Mouse (Mus musculus): ENCODE measurements around the gene Slc7a4. TPM values are rescaled to one million over a fixed set of nuclear protein-coding genes. Genes with fewer than 3 reads are reported as not detected.

Gene Slc7a4
- polyA plus RNA-seq, 1 experiment: not detected

DNA sequence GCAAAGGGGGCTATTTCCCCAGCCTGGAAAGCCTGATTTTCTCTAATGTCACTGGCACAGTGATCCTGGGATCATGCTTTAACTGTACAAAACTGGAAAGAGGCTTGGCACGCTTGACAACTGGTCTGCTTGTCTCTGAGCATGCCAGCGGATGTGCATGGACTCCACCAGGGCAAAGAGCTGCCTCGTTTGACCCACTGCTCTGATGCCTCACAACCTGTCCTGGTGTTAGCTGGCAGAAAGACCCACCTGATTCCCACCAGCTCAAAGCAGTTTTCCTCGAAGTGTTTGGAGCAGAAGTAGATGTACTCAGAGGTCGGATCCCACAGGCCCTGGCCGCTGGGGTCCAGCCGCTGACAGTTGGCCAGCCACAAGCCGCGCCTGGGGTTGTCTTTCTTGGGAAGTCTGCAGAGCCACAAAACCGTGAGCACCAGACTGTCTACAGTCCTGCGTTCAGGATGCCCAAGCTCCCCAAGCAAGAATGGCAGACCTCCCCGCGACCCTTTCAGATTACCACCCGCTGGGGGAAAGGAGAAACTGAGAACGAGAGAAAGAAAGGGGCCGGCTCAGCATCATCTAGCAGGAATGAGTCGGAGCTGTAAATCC lies 52.9 kb downstream of the Slc7a4 start:
- Histone ChIP-seq H3K9me3 (ENCODE audit: control insufficient read depth, low read length) (no peaks in the 10 kb centered on the region), H3K27me3 (ENCODE audit: control insufficient read depth) (no peaks in the 10 kb centered on the region), H3K4me1 (ENCODE audit: control insufficient read depth) (peaks cover 28% of the 10 kb centered on the region), H3K4me3 (replicated peaks) (peak overlapping the region; percentile 72), H3K36me3 (ENCODE audit: control insufficient read depth) (peaks cover 45% of the 10 kb centered on the region)
- no peak for TF ChIP-seq GATA1 (IDR thresholded peaks at IDR 0.05; ENCODE audit: low read length)
- TF ChIP-seq TAL1 (IDR thresholded peaks at IDR 0.05; ENCODE audit: low read length): no peak

- no peaks in the 10 kb centered on the region for H3K9me3 ChIP-seq (ENCODE audit: control insufficient read depth, low read length)
- no peak overlapping the region for H3K4me3 ChIP-seq (replicated peaks)
- TF ChIP-seq TAL1 (IDR thresholded peaks at IDR 0.05; ENCODE audit: low read length): no peak
- no peak for TF ChIP-seq GATA1 (IDR thresholded peaks at IDR 0.05; ENCODE audit: low read length)
- peaks cover 28% of the 10 kb centered on the region for H3K4me1 ChIP-seq (ENCODE audit: control insufficient read depth)
- no peaks in the 10 kb centered on the region for H3K27me3 ChIP-seq (ENCODE audit: control insufficient read depth)
- peaks cover 61% of the 10 kb centered on the region for H3K36me3 ChIP-seq (ENCODE audit: control insufficient read depth)
Observed at GRCm38 (mm10) chr16:17528276-17528675, 54.7 kb downstream of the Slc7a4 start.

GRCm38 (mm10) chr16:17527606-17528005 lies 55.4 kb downstream of the Slc7a4 start:
- peaks cover 28% of the 10 kb centered on the region for H3K4me1 ChIP-seq (ENCODE audit: control insufficient read depth)
- H3K4me3 ChIP-seq (replicated peaks): no peak overlapping the region
- H3K9me3 ChIP-seq (ENCODE audit: control insufficient read depth, low read length): no peaks in the 10 kb centered on the region
- TF ChIP-seq TAL1 (IDR thresholded peaks at IDR 0.05; ENCODE audit: low read length) (no peak), GATA1 (IDR thresholded peaks at IDR 0.05; ENCODE audit: low read length) (no peak)
- peaks cover 67% of the 10 kb centered on the region for H3K36me3 ChIP-seq (ENCODE audit: control insufficient read depth)
- no peaks in the 10 kb centered on the region for H3K27me3 ChIP-seq (ENCODE audit: control insufficient read depth)

- Histone ChIP-seq H3K4me1 (ENCODE audit: control insufficient read depth) (peaks cover 20% of the 10 kb centered on the region), H3K9me3 (ENCODE audit: control insufficient read depth, low read length) (no peaks in the 10 kb centered on the region), H3K27me3 (ENCODE audit: control insufficient read depth) (no peaks in the 10 kb centered on the region), H3K4me3 (replicated peaks) (no peak overlapping the region), H3K36me3 (ENCODE audit: control insufficient read depth) (peaks cover 81% of the 10 kb centered on the region)
- no peak for TF ChIP-seq TAL1 (IDR thresholded peaks at IDR 0.05; ENCODE audit: low read length)
- no peak for TF ChIP-seq GATA1 (IDR thresholded peaks at IDR 0.05; ENCODE audit: low read length)
Observed at GRCm38 (mm10) chr16:17526223-17526622, 56.8 kb downstream of the Slc7a4 start.

DNA sequence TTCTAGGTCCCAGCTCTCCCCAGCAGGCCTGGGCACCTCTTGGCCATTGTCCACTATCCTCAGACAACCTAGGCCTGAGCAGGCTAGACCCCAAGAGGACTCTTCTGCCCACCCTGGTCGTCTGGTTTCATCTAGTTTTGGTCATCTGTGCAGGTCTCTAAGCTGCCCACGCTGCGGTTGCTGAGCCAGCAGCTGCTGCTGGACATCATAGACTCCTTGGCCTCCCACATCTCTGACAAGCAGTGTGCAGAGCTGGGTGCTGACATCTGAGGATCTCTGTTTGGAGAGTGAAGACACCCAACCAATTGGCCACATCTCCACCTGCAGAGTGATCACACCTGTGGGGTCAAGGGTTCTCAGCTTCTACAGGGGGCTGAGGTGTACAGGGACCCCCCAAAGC lies 57.5 kb downstream of the Slc7a4 start:
- H3K36me3 ChIP-seq (ENCODE audit: control insufficient read depth): peaks cover 88% of the 10 kb centered on the region
- no peaks in the 10 kb centered on the region for H3K27me3 ChIP-seq (ENCODE audit: control insufficient read depth)
- peaks cover 17% of the 10 kb centered on the region for H3K4me1 ChIP-seq (ENCODE audit: control insufficient read depth)
- H3K9me3 ChIP-seq (ENCODE audit: control insufficient read depth, low read length): no peaks in the 10 kb centered on the region
- no peak overlapping the region for H3K4me3 ChIP-seq (replicated peaks)
- TF ChIP-seq TAL1 (IDR thresholded peaks at IDR 0.05; ENCODE audit: low read length) (no peak), GATA1 (IDR thresholded peaks at IDR 0.05; ENCODE audit: low read length) (no peak)

DNA sequence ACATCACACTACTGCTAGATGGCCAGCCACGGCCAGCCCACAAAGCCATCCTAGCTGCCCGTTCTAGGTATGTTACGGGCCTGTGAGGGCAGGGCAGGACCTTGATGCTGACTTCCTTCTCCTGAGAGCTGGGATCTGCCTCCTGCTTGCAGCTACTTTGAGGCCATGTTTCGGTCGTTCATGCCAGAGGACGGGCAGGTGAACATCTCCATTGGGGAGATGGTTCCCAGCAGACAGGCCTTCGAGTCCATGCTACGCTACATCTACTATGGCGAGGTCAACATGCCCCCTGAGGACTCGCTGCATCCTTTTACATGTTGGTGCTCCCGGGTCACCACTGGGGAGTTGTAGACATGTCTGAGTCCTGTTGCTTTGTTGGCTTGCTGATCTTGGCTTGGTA lies 58.9 kb downstream of the Slc7a4 start:
- TF ChIP-seq TAL1 (IDR thresholded peaks at IDR 0.05; ENCODE audit: low read length): no peak
- no peak for TF ChIP-seq GATA1 (IDR thresholded peaks at IDR 0.05; ENCODE audit: low read length)
- Histone ChIP-seq H3K4me1 (ENCODE audit: control insufficient read depth) (peaks cover 5% of the 10 kb centered on the region), H3K27me3 (ENCODE audit: control insufficient read depth) (no peaks in the 10 kb centered on the region), H3K9me3 (ENCODE audit: control insufficient read depth, low read length) (no peaks in the 10 kb centered on the region), H3K36me3 (ENCODE audit: control insufficient read depth) (peaks cover 98% of the 10 kb centered on the region), H3K4me3 (replicated peaks) (no peak overlapping the region)

Other genes with a start within 250 kb of the Slc7a4 start
- 0.49 and 0.66 TPM in 2 replicates for gene Snap29, start 177.2 kb downstream of the Slc7a4 start, polyA plus RNA-seq (2012)
- gene Pi4ka, start 176.9 kb downstream of the Slc7a4 start, polyA plus RNA-seq (2012): 0.79 and 1.9 TPM in 2 replicates
- 0.84 and 0.88 TPM in 2 replicates for gene Crkl, start 131.2 kb downstream of the Slc7a4 start, polyA plus RNA-seq (2012)
- not detected in 2 replicates for gene Aifm3, start 93.6 kb downstream of the Slc7a4 start, polyA plus RNA-seq (2012)
- 0.59 and 0.78 TPM in 2 replicates for gene Lztr1, start 74.5 kb downstream of the Slc7a4 start, polyA plus RNA-seq (2012)
- 13.7 and 15.6 TPM in 2 replicates for gene Thap7, start 52.1 kb downstream of the Slc7a4 start, polyA plus RNA-seq (2012)
- gene Lrrc74b, start 22.0 kb downstream of the Slc7a4 start, polyA plus RNA-seq (2012): 0.02 TPM in 1 of 2 replicates, not detected in the other
- gene P2rx6, start 21.3 kb downstream of the Slc7a4 start, polyA plus RNA-seq (2012): 0.03 TPM in 1 of 2 replicates, not detected in the other
- 1.9 and 2.3 TPM in 2 replicates for gene Smpd4, start 36.1 kb upstream of the Slc7a4 start, polyA plus RNA-seq (2012)
- gene Ccdc74a, start 63.3 kb upstream of the Slc7a4 start, polyA plus RNA-seq (2012): 1.4 and 1.5 TPM in 2 replicates
- 7.7 and 8.2 TPM in 2 replicates for gene Med15, start 149.7 kb upstream of the Slc7a4 start, polyA plus RNA-seq (2012)
- 0.22 and 1.5 TPM in 2 replicates for gene Klhl22, start 176.4 kb upstream of the Slc7a4 start, polyA plus RNA-seq (2012)
- gene Scarf2, start 214.1 kb upstream of the Slc7a4 start, polyA plus RNA-seq (2012): 0.03 TPM in 1 of 2 replicates, not detected in the other
- not detected in 2 replicates for gene B830017H08Rik, start 249.9 kb upstream of the Slc7a4 start, polyA plus RNA-seq (2012)